Comparison of ENCODE assay signal across 11 mouse cellular contexts in genomic region chr16:87716269-87716668, GRCm38 (mm10). TPM values are rescaled to one million over a fixed set of nuclear protein-coding genes. Genes with fewer than 3 reads are reported as not detected.
A peak's percentile ranks its signal among the peaks of the same experiment; 100 is the strongest.
DNase-seq lines count a peak whose midpoint lies in the region; ATAC-seq and TF ChIP-seq lines count a peak whose summit lies in the region.
"Had no signal": no experiment of that assay in that cellular context is flagged by ENCODE, and none has a peak within 500 bp of the region (broad histone marks: within the 10 kb centered on the region; RNA-seq: fewer than 3 reads in every experiment).

No protein-coding gene starts in this region.

- no peaks in the 10 kb centered on the region for H3K9me3 ChIP-seq in kidney, embryonic 14.5 days (ENCODE audit: control insufficient read depth, low read length)
- H3K9me3 ChIP-seq in heart, postnatal 0 days (replicated peaks; ENCODE audit: control insufficient read depth, low read length) = no peaks in the 10 kb centered on the region
- H3K9me3 ChIP-seq in midbrain, postnatal 0 days (ENCODE audit: low read length) = no peaks in the 10 kb centered on the region
- H3K9me3 ChIP-seq: embryonic facial prominence, embryonic 13.5 days had no signal

- H3K4me1 ChIP-seq in kidney, embryonic 14.5 days (ENCODE audit: control insufficient read depth, insufficient read depth, low read length) = peaks cover 7% of the 10 kb centered on the region
- H3K4me1 ChIP-seq in heart, postnatal 0 days (ENCODE audit: control insufficient read depth, insufficient read depth) = peaks cover 38% of the 10 kb centered on the region
- H3K4me1 ChIP-seq in midbrain, postnatal 0 days (ENCODE audit: insufficient read depth, low read length) = 0 out of 2 replicates have a peak, but pooled peaks cover 4% of the 10 kb centered on the region

- no peaks in the 10 kb centered on the region for H3K27me3 ChIP-seq in kidney, embryonic 14.5 days (ENCODE audit: control insufficient read depth, insufficient read depth, low read length)
- H3K27me3 ChIP-seq in heart, postnatal 0 days (ENCODE audit: control insufficient read depth, insufficient read depth, low read length) = no peaks in the 10 kb centered on the region
- no peaks in the 10 kb centered on the region for H3K27me3 ChIP-seq in midbrain, postnatal 0 days (ENCODE audit: insufficient read depth, low read length)
- H3K27me3 ChIP-seq: embryonic facial prominence, embryonic 13.5 days had no signal

- ATAC-seq in kidney, embryonic 14.5 days (ENCODE audit: low FRiP score, low TSS enrichment) = peak; percentile 47; the same call in 1 of the 2 replicates
- peak; percentile 75 for ATAC-seq in heart, postnatal 0 days (ENCODE audit: insufficient read depth, low read depth)
- peak; percentile 13; the same call in 1 of the 2 replicates for ATAC-seq in megakaryocyte, adult 5-6 weeks (ENCODE audit: poor library complexity, severe bottlenecking)
- no peak for ATAC-seq in midbrain, postnatal 0 days (ENCODE audit: low FRiP score)

- 0 out of 2 replicates have a peak overlapping the region, but pooled peaks have one; percentile 8 for H3K27ac ChIP-seq in kidney, embryonic 14.5 days (ENCODE audit: low read depth, low read length)
- H3K27ac ChIP-seq in heart, postnatal 0 days (ENCODE audit: low read depth) = peak overlapping the region; percentile 47; the same call in 1 of the 2 replicates
- no peak overlapping the region for H3K27ac ChIP-seq in midbrain, postnatal 0 days (ENCODE audit: low read depth, low read length)
- H3K27ac ChIP-seq: embryonic facial prominence, embryonic 13.5 days; macrophage had no signal

- DNase-seq in kidney, adult 11 months = no peak
- DNase-seq in brain, embryonic 14.5 days (ENCODE audit: low read depth) = peak; percentile 13
- peak; percentile 77 for DNase-seq in heart, postnatal 0 days (ENCODE audit: low spot score)
- DNase-seq in thymus, postnatal 14 days = no peak
- no peak for DNase-seq in midbrain, postnatal 0 days (ENCODE audit: low spot score)
- DNase-seq: cerebellum, adult 8-10 months; thymus, adult 18-20 months had no signal

- H3K9ac ChIP-seq in kidney, embryonic 14.5 days (ENCODE audit: low read depth, low read length) = no peak overlapping the region
- H3K9ac ChIP-seq in heart, postnatal 0 days (replicated peaks; ENCODE audit: low read depth, low read length) = 0 out of 2 replicates have a peak overlapping the region, but pooled peaks have one; percentile 1
- no peak overlapping the region for H3K9ac ChIP-seq in midbrain, postnatal 0 days (replicated peaks; ENCODE audit: low read length, poor library complexity, severe bottlenecking)
- H3K9ac ChIP-seq: embryonic facial prominence, embryonic 13.5 days had no signal

- no peak overlapping the region for H3K4me3 ChIP-seq in kidney, embryonic 14.5 days (ENCODE audit: low read length)
- H3K4me3 ChIP-seq in heart, postnatal 0 days (ENCODE audit: low read depth, low read length) = no peak overlapping the region
- H3K4me3 ChIP-seq in midbrain, postnatal 0 days (ENCODE audit: low read depth, low read length) = no peak overlapping the region
- H3K4me3 ChIP-seq: embryonic facial prominence, embryonic 13.5 days had no signal

- TF ChIP-seq EP300 in heart, postnatal 0 days (IDR thresholded peaks at IDR 0.05; ENCODE audit: low read depth) = no peak

- TF ChIP-seq CTCF in brain, embryonic 14.5 days (IDR thresholded peaks at IDR 0.05; ENCODE audit: borderline replicate concordance, extremely low read depth, insufficient read depth, insufficient read length) = no peak
- no peak for TF ChIP-seq CTCF in heart, postnatal 0 days (IDR thresholded peaks at IDR 0.05; ENCODE audit: low read depth)
- TF ChIP-seq CTCF in midbrain, postnatal 0 days (IDR thresholded peaks at IDR 0.05) = no peak

- TF ChIP-seq POLR2A in brain, embryonic 14.5 days (IDR thresholded peaks at IDR 0.05; ENCODE audit: borderline replicate concordance, extremely low read depth, insufficient read depth, insufficient read length, poor library complexity, severe bottlenecking) = no peak

- WGBS in kidney, embryonic 14.5 days = 42% methylated on average over 11 of the region's 11 CpGs
- 12% methylated on average over 11 of the region's 11 CpGs for WGBS in heart, postnatal 0 days
- 79% methylated on average over 11 of the region's 11 CpGs for WGBS in midbrain, postnatal 0 days

- H3K36me3 ChIP-seq in kidney, embryonic 14.5 days (ENCODE audit: control insufficient read depth, insufficient read depth, low read length) = peaks cover 15% of the 10 kb centered on the region
- H3K36me3 ChIP-seq in heart, postnatal 0 days (replicated peaks; ENCODE audit: control insufficient read depth, insufficient read depth, low read length) = peaks cover 33% of the 10 kb centered on the region
- H3K36me3 ChIP-seq in midbrain, postnatal 0 days (ENCODE audit: insufficient read depth, low read length) = peaks cover 7% of the 10 kb centered on the region; the same call in 1 of the 2 replicates

- H3K4me2 ChIP-seq in kidney, embryonic 14.5 days (replicated peaks; ENCODE audit: low read depth, low read length) = no peak overlapping the region
- peak overlapping the region; percentile 18; the same call in 1 of the 2 replicates for H3K4me2 ChIP-seq in heart, postnatal 0 days (ENCODE audit: low read depth, low read length)
- H3K4me2 ChIP-seq in midbrain, postnatal 0 days (ENCODE audit: low read depth, low read length, poor library complexity, severe bottlenecking) = no peak overlapping the region
- H3K4me2 ChIP-seq: embryonic facial prominence, embryonic 13.5 days had no signal

RNA-seq across cellular contexts. Expression of gene Bach1, which starts 17.5 kb away (rescaled TPM):
- polyA plus RNA-seq in kidney, embryonic 14.5 days (2014; fragmentation: Nextera tagmentation; extraction: Ambion mirVana) = 9.8 and 19.6 TPM in 2 replicates
- polyA plus RNA-seq in brain, embryonic 14.5 days (2012; rRNA removed) = 21.0 and 31.1 TPM in 2 replicates
- 19.2 and 27.0 TPM in 2 replicates for total RNA-seq in heart, postnatal 0 days (2014; rRNA removed; ENCODE audit: low replicate concordance)
- 5.1 and 5.4 TPM in 2 replicates for polyA plus RNA-seq in heart, postnatal 0 days (2015; fragmentation: Nextera tagmentation; extraction: Ambion mirVana)
- total RNA-seq in megakaryocyte, adult 5-6 weeks (2015) = 52.2 and 53.5 TPM in 2 replicates
- total RNA-seq in megakaryocyte, adult 5-6 weeks (2017) = 90.8 and 98.4 TPM in 2 replicates
- 32.9 and 44.0 TPM in 2 replicates for total RNA-seq in midbrain, postnatal 0 days (2014; rRNA removed)
- 9.4 and 10.3 TPM in 2 replicates for polyA plus RNA-seq in midbrain, postnatal 0 days (2015; fragmentation: Nextera tagmentation; extraction: Ambion mirVana)

Comparison
In these comparisons a context has a peak if more than half of its experiments do, and no peak if none do; other contexts are left out.
1. DNase-seq: peak in brain, embryonic 14.5 days (single experiment) and heart, postnatal 0 days (single experiment); none in kidney, adult 11 months (single experiment), thymus, postnatal 14 days (single experiment) and midbrain, postnatal 0 days (single experiment).